In the genomic region with DNA sequence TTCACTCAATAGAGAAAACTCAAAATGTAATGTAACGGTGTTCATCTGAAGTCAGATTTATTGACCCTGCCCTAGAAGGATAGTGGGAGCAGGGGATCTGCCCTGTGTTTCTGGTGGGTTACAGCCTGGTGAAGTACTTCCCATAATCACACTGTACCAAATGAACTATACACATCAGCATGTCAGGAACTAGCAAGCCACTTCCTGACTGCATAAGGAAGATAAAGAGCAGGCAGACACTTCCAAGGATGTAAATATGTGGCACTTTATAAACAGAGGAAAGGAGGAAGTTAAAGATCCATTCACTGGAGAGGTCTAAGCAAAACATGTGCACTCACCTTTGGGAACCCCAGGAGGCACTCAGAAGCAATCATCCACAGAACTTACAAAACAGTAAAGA, we compare ENCODE assay signal across 28 mouse cellular contexts.
A peak's percentile ranks its signal among the peaks of the same experiment; 100 is the strongest.
DNase-seq lines count a peak whose midpoint lies in the region; ATAC-seq and TF ChIP-seq lines count a peak whose summit lies in the region.
"Had no signal": no experiment of that assay in that cellular context is flagged by ENCODE, and none has a peak within 500 bp of the region (broad histone marks: within the 10 kb centered on the region; RNA-seq: fewer than 3 reads in every experiment).

No protein-coding gene starts in this region.

- H3K4me2 ChIP-seq in lung, embryonic 14.5 days, result no peak overlapping the region
- H3K4me2 ChIP-seq in liver, embryonic 14.5 days (ENCODE audit: low read depth), result no peak overlapping the region
- H3K4me2 ChIP-seq: embryonic facial prominence, embryonic 12.5 days; heart, embryonic 15.5 days; hindbrain, embryonic 13.5 days; limb, embryonic 13.5 days had no signal

- H3K27ac ChIP-seq in lung, embryonic 14.5 days (ENCODE audit: low read depth), result no peak overlapping the region
- H3K27ac ChIP-seq in liver, embryonic 14.5 days, result no peak overlapping the region
- H3K27ac ChIP-seq: embryonic facial prominence, embryonic 12.5 days; heart, embryonic 10.5 days; heart, embryonic 15.5 days; hindbrain, embryonic 13.5 days; kidney, postnatal 0 days; limb, embryonic 13.5 days; midbrain, embryonic 10.5 days had no signal

- no peak overlapping the region for H3K9ac ChIP-seq in lung, embryonic 14.5 days
- no peak overlapping the region for H3K9ac ChIP-seq in liver, embryonic 14.5 days (replicated peaks)
- H3K9ac ChIP-seq: embryonic facial prominence, embryonic 12.5 days; heart, embryonic 15.5 days; hindbrain, embryonic 13.5 days; limb, embryonic 13.5 days had no signal

- WGBS in lung, embryonic 14.5 days, result 81% methylated on average over 1 of the region's 1 CpGs
- WGBS in liver, embryonic 14.5 days (ENCODE audit: insufficient replicate concordance), result 28% methylated on average over 1 of the region's 1 CpGs

- no peaks in the 10 kb centered on the region for H3K36me3 ChIP-seq in lung, embryonic 14.5 days (ENCODE audit: insufficient read depth)
- H3K36me3 ChIP-seq in liver, embryonic 14.5 days (replicated peaks; ENCODE audit: control insufficient read depth, insufficient read depth, low read depth), result no peaks in the 10 kb centered on the region
- H3K36me3 ChIP-seq: embryonic facial prominence, embryonic 12.5 days; heart, embryonic 10.5 days; heart, embryonic 15.5 days; hindbrain, embryonic 13.5 days; limb, embryonic 13.5 days; midbrain, embryonic 10.5 days had no signal

- H3K9me3 ChIP-seq in lung, embryonic 14.5 days (ENCODE audit: low read depth, low read length), result no peaks in the 10 kb centered on the region
- no peaks in the 10 kb centered on the region for H3K9me3 ChIP-seq in liver, embryonic 14.5 days (ENCODE audit: control insufficient read depth, low read length)
- H3K9me3 ChIP-seq: embryonic facial prominence, embryonic 12.5 days; heart, embryonic 10.5 days; heart, embryonic 15.5 days; hindbrain, embryonic 13.5 days; limb, embryonic 13.5 days; midbrain, embryonic 10.5 days had no signal

- DNase-seq in lung, embryonic 14.5 days, result no peak
- no peak for DNase-seq in lung, postnatal 14 days
- no peak for DNase-seq in liver, embryonic 14.5 days (ENCODE audit: low read depth in 3 of 3, low spot score in 3 of 3)
- no peak for DNase-seq in thymus, postnatal 36 days
- DNase-seq in urinary bladder, adult 2 months (ENCODE audit: low spot score), result no peak
- DNase-seq: adrenal gland, adult 8-10 months; cerebellum, adult 8-10 months; cerebellum, postnatal 25 days; embryo, embryonic 11 days; gastrocnemius, postnatal 14 days; heart, adult 11 months; heart, postnatal 36 days; kidney, adult 8-10 months; kidney, postnatal 4 days; lung, adult 18-20 months; thymus, adult 2 months had no signal

- 0 out of 2 replicates have a peak, but pooled peaks cover 3% of the 10 kb centered on the region for H3K4me1 ChIP-seq in lung, embryonic 14.5 days (ENCODE audit: insufficient read depth)
- no peaks in the 10 kb centered on the region for H3K4me1 ChIP-seq in liver, embryonic 14.5 days (replicated peaks; ENCODE audit: control insufficient read depth in 2 of 2, insufficient read depth in 2 of 2, low read length in 1 of 2)
- H3K4me1 ChIP-seq: embryonic facial prominence, embryonic 12.5 days; heart, embryonic 10.5 days; heart, embryonic 15.5 days; hindbrain, embryonic 13.5 days; limb, embryonic 13.5 days; midbrain, embryonic 10.5 days had no signal

- H3K4me3 ChIP-seq in lung, embryonic 14.5 days (ENCODE audit: low read depth, low read length), result no peak overlapping the region
- no peak overlapping the region for H3K4me3 ChIP-seq in liver, embryonic 14.5 days (ENCODE audit: insufficient read depth in 1 of 2, low read depth in 2 of 2, low read length in 2 of 2)
- H3K4me3 ChIP-seq: embryonic facial prominence, embryonic 12.5 days; heart, embryonic 10.5 days; heart, embryonic 15.5 days; hindbrain, embryonic 13.5 days; limb, embryonic 13.5 days; midbrain, embryonic 10.5 days had no signal

- H3K27me3 ChIP-seq in lung, embryonic 14.5 days (ENCODE audit: insufficient read depth, low read length), result no peaks in the 10 kb centered on the region
- H3K27me3 ChIP-seq in liver, embryonic 14.5 days (ENCODE audit: control insufficient read depth, insufficient read depth, low read length), result no peaks in the 10 kb centered on the region
- H3K27me3 ChIP-seq: embryonic facial prominence, embryonic 12.5 days; heart, embryonic 15.5 days; hindbrain, embryonic 13.5 days; limb, embryonic 13.5 days had no signal

- TF ChIP-seq EP300 in liver, embryonic 14.5 days (IDR thresholded peaks at IDR 0.05; ENCODE audit: low read depth), result no peak

- TF ChIP-seq CTCF in lung, embryonic 14.5 days (IDR thresholded peaks at IDR 0.05; ENCODE audit: low read depth), result no peak
- no peak for TF ChIP-seq CTCF in liver, embryonic 14.5 days (IDR thresholded peaks at IDR 0.05; ENCODE audit: low read depth)

- peak; percentile 56; the same call in 1 of the 2 replicates for ATAC-seq in lung, embryonic 14.5 days (ENCODE audit: insufficient read depth)
- ATAC-seq in common myeloid progenitor, adult 5-6 weeks (replicated peaks; ENCODE audit: low read depth, poor library complexity, severe bottlenecking), result peak; percentile 98
- peak; percentile 41; the same call in 1 of the 2 replicates for ATAC-seq in liver, embryonic 14.5 days (ENCODE audit: insufficient read depth)
- ATAC-seq in cerebellum, adult (ENCODE audit: insufficient number of reproducible peaks, low FRiP score, low TSS enrichment), result no peak
- ATAC-seq: forebrain, embryonic 14.5 days; intestine, embryonic 16.5 days; midbrain, embryonic 16.5 days had no signal
